Mouse (Mus musculus): ENCODE measurements around the gene Gjb5. TPM values are rescaled to one million over a fixed set of nuclear protein-coding genes. Genes with fewer than 3 reads are reported as not detected.

Gjb5 gene
- polyA plus RNA-seq, 1 experiment from 2014 or later = 0.60 TPM

DNA sequence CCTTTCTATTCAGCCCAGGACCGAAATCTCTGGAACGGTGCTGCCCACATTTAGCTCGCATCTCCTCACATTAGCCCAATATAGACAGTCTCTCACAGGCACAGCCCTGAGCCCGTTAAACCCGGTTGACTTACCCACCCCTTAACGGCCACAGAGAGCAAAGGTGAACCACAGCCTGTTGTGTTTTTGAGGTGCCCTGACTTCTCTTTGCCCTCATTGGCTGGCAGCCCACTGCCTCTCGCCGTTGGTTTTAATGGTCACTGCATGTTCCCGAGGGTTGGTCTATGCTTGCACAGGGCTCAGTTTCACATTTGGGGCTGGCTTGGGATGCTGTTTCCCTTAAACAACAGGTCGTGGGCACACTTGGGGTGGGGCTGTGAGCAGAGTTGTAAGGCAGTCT lies 33.7 kb downstream of the Gjb5 start:
- Histone ChIP-seq H3K4me2 (ENCODE audit: low read depth, low read length) (no peak overlapping the region), H3K9me3 (replicated peaks; ENCODE audit: control insufficient read depth, low read length) (no peaks in the 10 kb centered on the region), H3K9ac (ENCODE audit: low read length) (no peak overlapping the region), H3K36me3 (ENCODE audit: control insufficient read depth, insufficient read depth) (no peaks in the 10 kb centered on the region), H3K27ac (ENCODE audit: low read length) (no peak overlapping the region), H3K4me1 (ENCODE audit: control insufficient read depth, insufficient read depth, low read length) (no peaks in the 10 kb centered on the region), H3K4me3 (ENCODE audit: low read length) (no peak overlapping the region), H3K27me3 (ENCODE audit: control insufficient read depth, insufficient read depth, low read length) (peaks cover 35% of the 10 kb centered on the region)
- WGBS = 76% methylated on average over 10 of the region's 10 CpGs
- no peak for ATAC-seq (replicated peaks; ENCODE audit: extremely low read depth, insufficient read depth, low FRiP score)

DNA sequence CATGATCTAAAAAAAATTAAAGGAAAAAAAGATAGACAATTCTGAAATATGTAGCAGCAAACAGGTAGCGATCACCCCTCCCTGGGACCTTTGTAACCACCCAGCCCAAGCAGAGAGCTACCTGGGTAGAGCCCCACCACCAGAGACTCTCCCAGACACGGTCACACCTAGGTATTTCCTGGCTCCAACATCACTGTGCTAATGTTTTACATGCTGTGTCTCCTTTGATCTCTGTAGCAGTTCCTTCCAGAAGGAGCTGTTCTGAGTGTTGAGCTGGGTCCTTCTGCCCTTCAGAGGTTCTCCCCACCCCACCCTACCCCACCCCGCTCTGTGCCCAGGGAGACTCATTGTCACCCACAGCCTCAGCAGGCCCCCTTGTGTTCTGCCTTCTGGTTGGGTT lies 34.3 kb downstream of the Gjb5 start:
- H3K4me3 ChIP-seq (ENCODE audit: low read length) = no peak overlapping the region
- no peaks in the 10 kb centered on the region for H3K9me3 ChIP-seq (replicated peaks; ENCODE audit: control insufficient read depth, low read length)
- no peak overlapping the region for H3K27ac ChIP-seq (ENCODE audit: low read length)
- H3K9ac ChIP-seq (ENCODE audit: low read length) = no peak overlapping the region
- H3K4me1 ChIP-seq (ENCODE audit: control insufficient read depth, insufficient read depth, low read length) = no peaks in the 10 kb centered on the region
- WGBS = 66% methylated on average over 3 of the region's 3 CpGs
- no peak overlapping the region for H3K4me2 ChIP-seq (ENCODE audit: low read depth, low read length)
- ATAC-seq (replicated peaks; ENCODE audit: extremely low read depth, insufficient read depth, low FRiP score) = no peak
- no peaks in the 10 kb centered on the region for H3K36me3 ChIP-seq (ENCODE audit: control insufficient read depth, insufficient read depth)
- peaks cover 29% of the 10 kb centered on the region for H3K27me3 ChIP-seq (ENCODE audit: control insufficient read depth, insufficient read depth, low read length)

GRCm38 (mm10) chr4:127319613-127320012 lies 38.4 kb downstream of the Gjb5 start:
- 4% methylated on average over 3 of the region's 3 CpGs for WGBS

DNA sequence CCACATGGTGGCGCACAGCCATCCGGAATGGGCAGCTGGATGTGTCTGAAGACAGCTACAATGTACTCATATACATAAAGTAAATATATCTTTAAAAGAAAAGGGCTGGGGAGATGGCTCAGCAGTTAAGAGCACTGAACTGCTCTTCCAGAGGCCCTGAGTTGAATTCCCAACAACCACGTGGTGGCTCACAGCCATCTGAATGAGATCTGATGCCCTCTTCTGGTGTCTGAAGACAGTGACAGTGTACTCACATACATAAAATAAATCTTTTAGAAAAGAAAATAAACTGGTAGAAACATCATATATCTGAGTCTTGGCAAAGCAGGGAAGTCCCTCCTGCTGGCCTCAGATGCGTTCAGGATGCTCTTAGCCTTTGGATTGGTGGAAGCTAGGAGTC lies 40.8 kb downstream of the Gjb5 start:
- H3K4me2 ChIP-seq (ENCODE audit: low read depth, low read length) = no peak overlapping the region
- no peaks in the 10 kb centered on the region for H3K9me3 ChIP-seq (replicated peaks; ENCODE audit: control insufficient read depth, low read length)
- no peaks in the 10 kb centered on the region for H3K36me3 ChIP-seq (ENCODE audit: control insufficient read depth, insufficient read depth)
- no peak for ATAC-seq (replicated peaks; ENCODE audit: extremely low read depth, insufficient read depth, low FRiP score)
- H3K27ac ChIP-seq (ENCODE audit: low read length) = no peak overlapping the region
- H3K9ac ChIP-seq (ENCODE audit: low read length) = no peak overlapping the region
- H3K4me3 ChIP-seq (ENCODE audit: low read length) = no peak overlapping the region
- WGBS = 59% methylated on average over 4 of the region's 4 CpGs
- H3K4me1 ChIP-seq (ENCODE audit: control insufficient read depth, insufficient read depth, low read length) = no peaks in the 10 kb centered on the region; the same call in 1 of the 2 replicates
- H3K27me3 ChIP-seq (ENCODE audit: control insufficient read depth, insufficient read depth, low read length) = peaks cover 8% of the 10 kb centered on the region

More at GRCm38 (mm10) chr4:127319613-127320012, 38.4 kb downstream of the Gjb5 start:
- no peaks in the 10 kb centered on the region for H3K36me3 ChIP-seq (ENCODE audit: control insufficient read depth, insufficient read depth)
- ATAC-seq (replicated peaks; ENCODE audit: extremely low read depth, insufficient read depth, low FRiP score) = no peak
- no peaks in the 10 kb centered on the region for H3K9me3 ChIP-seq (replicated peaks; ENCODE audit: control insufficient read depth, low read length)
- H3K4me1 ChIP-seq (ENCODE audit: control insufficient read depth, insufficient read depth, low read length) = no peaks in the 10 kb centered on the region
- no peak overlapping the region for H3K4me2 ChIP-seq (ENCODE audit: low read depth, low read length)
- H3K4me3 ChIP-seq (ENCODE audit: low read length) = no peak overlapping the region
- H3K9ac ChIP-seq (ENCODE audit: low read length) = no peak overlapping the region
- no peaks in the 10 kb centered on the region for H3K27me3 ChIP-seq (ENCODE audit: control insufficient read depth, insufficient read depth, low read length)
- no peak overlapping the region for H3K27ac ChIP-seq (ENCODE audit: low read length)

- 80% methylated on average over 8 of the region's 8 CpGs for WGBS
- H3K27ac ChIP-seq (ENCODE audit: low read length) = no peak overlapping the region
- H3K9ac ChIP-seq (ENCODE audit: low read length) = no peak overlapping the region
- H3K4me1 ChIP-seq (ENCODE audit: control insufficient read depth, insufficient read depth, low read length) = no peaks in the 10 kb centered on the region; the same call in 1 of the 2 replicates
- no peak for ATAC-seq (replicated peaks; ENCODE audit: extremely low read depth, insufficient read depth, low FRiP score)
- H3K36me3 ChIP-seq (ENCODE audit: control insufficient read depth, insufficient read depth) = no peaks in the 10 kb centered on the region
- H3K9me3 ChIP-seq (replicated peaks; ENCODE audit: control insufficient read depth, low read length) = no peaks in the 10 kb centered on the region
- no peak overlapping the region for H3K4me3 ChIP-seq (ENCODE audit: low read length)
- H3K27me3 ChIP-seq (ENCODE audit: control insufficient read depth, insufficient read depth, low read length) = peaks cover 13% of the 10 kb centered on the region
- H3K4me2 ChIP-seq (ENCODE audit: low read depth, low read length) = no peak overlapping the region
Observed at GRCm38 (mm10) chr4:127315753-127316152, 42.2 kb downstream of the Gjb5 start.

DNA sequence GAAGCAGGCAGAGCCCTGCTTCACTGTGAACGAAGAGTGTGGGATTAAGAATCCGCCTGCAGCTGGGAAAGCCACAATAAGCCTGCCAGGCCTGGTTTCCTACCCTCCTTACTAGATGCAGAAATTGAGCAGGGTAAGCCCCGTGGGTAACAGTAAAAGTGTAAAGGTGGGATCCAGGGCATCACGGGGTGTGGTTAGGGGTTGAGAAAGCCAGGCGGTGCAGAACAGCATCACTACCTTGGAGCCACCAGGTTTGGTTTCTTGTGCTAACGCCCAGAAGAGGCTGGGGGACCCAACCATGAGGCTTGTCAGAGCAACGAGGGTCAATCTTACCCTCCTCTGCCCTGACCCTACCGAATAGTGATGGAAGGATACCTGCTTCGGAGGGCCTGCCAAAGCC lies 43.4 kb downstream of the Gjb5 start:
- no peak overlapping the region; the same call in 1 of the 2 replicates for H3K4me3 ChIP-seq (ENCODE audit: low read length)
- H3K9ac ChIP-seq (ENCODE audit: low read length) = no peak overlapping the region; the same call in 1 of the 2 replicates
- peak overlapping the region; percentile 91 for H3K4me2 ChIP-seq (ENCODE audit: low read depth, low read length)
- no peak for ATAC-seq (replicated peaks; ENCODE audit: extremely low read depth, insufficient read depth, low FRiP score)
- no peaks in the 10 kb centered on the region; the same call in 1 of the 2 replicates for H3K4me1 ChIP-seq (ENCODE audit: control insufficient read depth, insufficient read depth, low read length)
- H3K36me3 ChIP-seq (ENCODE audit: control insufficient read depth, insufficient read depth) = no peaks in the 10 kb centered on the region
- WGBS = 47% methylated on average over 9 of the region's 9 CpGs
- peaks cover 13% of the 10 kb centered on the region for H3K27me3 ChIP-seq (ENCODE audit: control insufficient read depth, insufficient read depth, low read length)
- no peak overlapping the region for H3K27ac ChIP-seq (ENCODE audit: low read length)
- no peaks in the 10 kb centered on the region for H3K9me3 ChIP-seq (replicated peaks; ENCODE audit: control insufficient read depth, low read length)

- ATAC-seq (replicated peaks; ENCODE audit: extremely low read depth, insufficient read depth, low FRiP score) = peak; percentile 86
- peak within 1 kb of the TSS; percentile 63 for H3K4me3 ChIP-seq (ENCODE audit: low read length)
- H3K27ac ChIP-seq (ENCODE audit: low read length) = no peak within 1 kb of the TSS
- H3K9ac ChIP-seq (ENCODE audit: low read length) = peak within 1 kb of the TSS; percentile 71
- H3K27me3 ChIP-seq (ENCODE audit: control insufficient read depth, insufficient read depth, low read length) = peaks cover 13% of the 10 kb centered on the region
- peak within 1 kb of the TSS; percentile 91 for H3K4me2 ChIP-seq (ENCODE audit: low read depth, low read length)
- no peaks in the 10 kb centered on the region for H3K9me3 ChIP-seq (replicated peaks; ENCODE audit: control insufficient read depth, low read length)
- WGBS = under 1% methylated on average over 25 of the region's 25 CpGs
- H3K4me1 ChIP-seq (ENCODE audit: control insufficient read depth, insufficient read depth, low read length) = no peaks in the 10 kb centered on the region; the same call in 1 of the 2 replicates
- H3K36me3 ChIP-seq (ENCODE audit: control insufficient read depth, insufficient read depth) = no peaks in the 10 kb centered on the region
Observed at GRCm38 (mm10) chr4:127313861-127314260, 44.1 kb downstream of the Gjb5 start, which contains the start of gene Gja4. Gene Gja4, minus strand, starts transcription at chr4:127314039.

DNA sequence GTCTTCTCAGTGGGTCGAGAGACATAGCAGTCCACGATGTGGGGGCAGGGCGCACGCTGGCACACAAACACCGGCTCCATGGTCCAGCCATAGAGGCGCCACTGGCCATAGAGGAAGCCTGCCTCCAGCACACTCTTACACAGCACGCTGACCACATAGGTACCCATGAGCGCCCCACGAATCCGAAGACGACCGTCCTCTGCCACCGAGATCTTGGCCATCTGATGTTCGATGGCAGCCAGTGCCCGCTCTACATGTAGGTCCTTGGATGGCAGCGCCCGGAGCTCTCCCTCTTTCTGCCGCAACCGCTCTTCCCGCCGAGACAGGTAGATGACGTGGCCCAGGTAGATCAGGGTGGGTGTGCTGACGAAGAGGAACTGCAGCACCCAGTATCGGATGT lies 45.6 kb downstream of the Gjb5 start:
- WGBS = 53% methylated on average over 24 of the region's 24 CpGs
- Histone ChIP-seq H3K4me2 (ENCODE audit: low read depth, low read length) (peak overlapping the region; percentile 91), H3K27me3 (ENCODE audit: control insufficient read depth, insufficient read depth, low read length) (peaks cover 13% of the 10 kb centered on the region)

DNA sequence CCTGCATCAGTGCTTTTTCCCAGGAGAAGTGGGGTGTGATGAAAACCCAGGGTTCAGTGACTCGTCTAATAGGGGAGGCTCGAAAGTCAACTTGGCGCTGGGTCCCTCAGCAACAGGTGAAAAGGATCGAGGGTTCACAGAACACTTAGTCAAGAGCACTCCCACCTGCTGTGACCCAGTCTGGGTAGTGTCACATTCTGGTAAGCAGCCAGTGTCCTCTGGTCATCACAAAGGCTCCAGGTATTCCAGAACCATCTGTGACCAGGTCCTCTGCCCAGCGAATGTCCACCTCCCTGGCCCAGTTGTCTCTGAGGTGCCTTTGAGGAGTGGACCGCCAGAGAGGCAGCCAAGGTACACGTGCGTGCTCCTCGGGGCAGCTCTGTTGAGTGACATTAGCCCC lies 46.4 kb downstream of the Gjb5 start:
- Histone ChIP-seq H3K4me1 (ENCODE audit: control insufficient read depth, insufficient read depth, low read length) (no peaks in the 10 kb centered on the region; the same call in 1 of the 2 replicates), H3K27me3 (ENCODE audit: control insufficient read depth, insufficient read depth, low read length) (peaks cover 13% of the 10 kb centered on the region), H3K36me3 (ENCODE audit: control insufficient read depth, insufficient read depth) (no peaks in the 10 kb centered on the region), H3K9ac (ENCODE audit: low read length) (peak overlapping the region; percentile 18; the same call in 1 of the 2 replicates), H3K9me3 (replicated peaks; ENCODE audit: control insufficient read depth, low read length) (no peaks in the 10 kb centered on the region), H3K4me3 (ENCODE audit: low read length) (peak overlapping the region; percentile 63; the same call in 1 of the 2 replicates), H3K4me2 (ENCODE audit: low read depth, low read length) (peak overlapping the region; percentile 11; the same call in 1 of the 2 replicates), H3K27ac (ENCODE audit: low read length) (no peak overlapping the region)
- ATAC-seq (replicated peaks; ENCODE audit: extremely low read depth, insufficient read depth, low FRiP score) = no peak
- WGBS = 44% methylated on average over 9 of the region's 9 CpGs

More for the DNA sequence above, 45.6 kb downstream of the Gjb5 start:
- Histone ChIP-seq H3K9me3 (replicated peaks; ENCODE audit: control insufficient read depth, low read length) (no peaks in the 10 kb centered on the region), H3K27ac (ENCODE audit: low read length) (no peak overlapping the region), H3K9ac (ENCODE audit: low read length) (peak overlapping the region; percentile 18; the same call in 1 of the 2 replicates), H3K4me3 (ENCODE audit: low read length) (peak overlapping the region; percentile 63), H3K4me1 (ENCODE audit: control insufficient read depth, insufficient read depth, low read length) (no peaks in the 10 kb centered on the region; the same call in 1 of the 2 replicates), H3K36me3 (ENCODE audit: control insufficient read depth, insufficient read depth) (no peaks in the 10 kb centered on the region)
- ATAC-seq (replicated peaks; ENCODE audit: extremely low read depth, insufficient read depth, low FRiP score) = no peak

Data from heart, embryonic 16.5 days (tissue).